Mouse (Mus musculus): Measurements from ENCODE around the gene Lrrc28.

GRCm38 (mm10) chr7:67468180-67468579, 176.9 kb downstream of the Lrrc28 start:
- TF ChIP-seq POLR2A (IDR thresholded peaks at IDR 0.05; ENCODE audit: borderline replicate concordance, extremely low read depth, insufficient read depth, insufficient read length, poor library complexity, severe bottlenecking), result no peak
- no peak for TF ChIP-seq CTCF (IDR thresholded peaks at IDR 0.05; ENCODE audit: borderline replicate concordance, extremely low read depth, insufficient read depth, insufficient read length)
